Mouse (Mus musculus): Measurements from ENCODE around the gene Selenom. TPM values are rescaled to one million over a fixed set of nuclear protein-coding genes. Genes with fewer than 3 reads are reported as not detected.

Gene Selenom
- total and polyA plus RNA-seq, 3 experiments = not detected

DNA sequence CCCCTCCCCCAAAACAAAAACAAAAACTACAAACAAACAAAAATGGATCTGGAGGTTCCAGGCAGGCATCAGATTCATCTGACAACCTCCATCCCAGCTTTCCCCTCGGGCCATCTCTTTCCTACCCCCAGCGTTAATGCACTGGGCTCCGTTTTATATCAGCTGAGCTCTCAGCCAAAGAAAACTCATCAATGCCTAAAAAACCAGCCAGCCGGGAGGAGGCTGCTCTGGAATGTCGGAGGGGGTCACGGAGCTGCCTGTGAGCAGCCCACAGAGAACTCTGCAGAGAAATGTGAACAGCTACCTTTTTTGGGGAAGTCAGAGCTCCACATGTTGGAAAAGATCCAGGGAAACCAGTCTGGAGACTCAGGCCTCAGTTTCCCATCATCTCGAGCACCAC, 50.0 kb downstream of the Selenom start:
- Histone ChIP-seq H3K4me3 (ENCODE audit: low read depth, low read length) (no peak overlapping the region), H3K27me3 (ENCODE audit: insufficient read depth, low read length) (peaks cover 31% of the 10 kb centered on the region), H3K9me3 (replicated peaks) (no peaks in the 10 kb centered on the region), H3K4me1 (ENCODE audit: insufficient read depth, low read depth, low read length) (no peaks in the 10 kb centered on the region), H3K36me3 (replicated peaks) (no peaks in the 10 kb centered on the region)
- DNase-seq (ENCODE audit: low spot score) = no peak
- no peak for TF ChIP-seq CTCF (IDR thresholded peaks at IDR 0.05; ENCODE audit: low read depth, low read length)
- TF ChIP-seq TAL1 (conservative IDR thresholded peaks at IDR 0.05; ENCODE audit: low read depth, low read length) = no peak
- TF ChIP-seq GATA1 (IDR thresholded peaks at IDR 0.05; ENCODE audit: borderline replicate concordance, low read length) = no peak
- no peak for TF ChIP-seq POLR2AphosphoS5 (IDR thresholded peaks at IDR 0.05; ENCODE audit: insufficient replicate concordance, low read depth, low read length)
- TF ChIP-seq GATA2 (IDR thresholded peaks at IDR 0.05; ENCODE audit: borderline replicate concordance, low read depth, low read length) = no peak
- ATAC-seq (ENCODE audit: extremely low read depth, insufficient number of reproducible peaks, low FRiP score, poor library complexity, severe bottlenecking) = no peak

DNA sequence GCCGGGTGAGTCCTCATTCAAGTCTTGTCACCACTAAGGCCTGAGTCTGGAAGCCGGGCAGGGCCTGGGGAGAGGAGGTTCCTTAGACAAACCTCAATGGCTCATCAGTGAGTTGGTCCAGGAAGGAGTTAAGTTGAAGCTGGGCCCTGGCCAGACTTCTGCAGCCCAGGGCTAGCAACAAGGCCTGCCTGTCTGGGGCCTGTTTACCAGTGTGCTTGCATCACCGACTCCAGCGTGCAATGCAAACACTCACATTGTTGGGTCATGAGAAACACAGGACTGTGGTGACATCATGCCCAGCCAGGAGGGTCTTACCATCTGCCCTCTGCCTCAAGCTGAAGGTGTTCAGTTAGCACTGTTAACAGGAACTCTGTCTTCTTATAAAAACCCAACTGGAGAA, 51.5 kb downstream of the Selenom start:
- no peak for TF ChIP-seq GATA1 (IDR thresholded peaks at IDR 0.05; ENCODE audit: borderline replicate concordance, low read length)
- TF ChIP-seq GATA2 (IDR thresholded peaks at IDR 0.05; ENCODE audit: borderline replicate concordance, low read depth, low read length) = no peak
- TF ChIP-seq CTCF (IDR thresholded peaks at IDR 0.05; ENCODE audit: low read depth, low read length) = no peak
- no peak for TF ChIP-seq TAL1 (conservative IDR thresholded peaks at IDR 0.05; ENCODE audit: low read depth, low read length)
- no peak for TF ChIP-seq POLR2AphosphoS5 (IDR thresholded peaks at IDR 0.05; ENCODE audit: insufficient replicate concordance, low read depth, low read length)
- no peak for ATAC-seq (ENCODE audit: extremely low read depth, insufficient number of reproducible peaks, low FRiP score, poor library complexity, severe bottlenecking)
- no peak for DNase-seq (ENCODE audit: low spot score)
- Histone ChIP-seq H3K4me3 (ENCODE audit: low read depth, low read length) (no peak overlapping the region), H3K9me3 (replicated peaks) (no peaks in the 10 kb centered on the region), H3K27me3 (ENCODE audit: insufficient read depth, low read length) (peaks cover 29% of the 10 kb centered on the region), H3K4me1 (ENCODE audit: insufficient read depth, low read depth, low read length) (no peaks in the 10 kb centered on the region), H3K36me3 (replicated peaks) (no peaks in the 10 kb centered on the region)

Other genes with a start within 250 kb of the Selenom start
- gene Drg1, start 248.3 kb upstream of the Selenom start, total RNA-seq (2014; fragmentation: Nextera tagmentation) = 190 and 198 TPM in 2 replicates
- gene Drg1, start 248.3 kb upstream of the Selenom start, total RNA-seq (2017) = 282 and 303 TPM in 2 replicates
- gene Drg1, start 248.3 kb upstream of the Selenom start, polyA plus RNA-seq (2012) = 101 and 116 TPM in 2 replicates
- 71.9 and 89.1 TPM in 2 replicates for gene Patz1, start 225.8 kb upstream of the Selenom start, total RNA-seq (2014; fragmentation: Nextera tagmentation)
- gene Patz1, start 225.8 kb upstream of the Selenom start, total RNA-seq (2017) = 56.5 and 66.6 TPM in 2 replicates
- gene Patz1, start 225.8 kb upstream of the Selenom start, polyA plus RNA-seq (2012) = 86.1 and 112 TPM in 2 replicates
- 0.53 and 0.92 TPM in 2 replicates for gene Pik3ip1, start 184.3 kb upstream of the Selenom start, total RNA-seq (2014; fragmentation: Nextera tagmentation)
- gene Pik3ip1, start 184.3 kb upstream of the Selenom start, total RNA-seq (2017) = 2.2 and 2.4 TPM in 2 replicates
- gene Pik3ip1, start 184.3 kb upstream of the Selenom start, polyA plus RNA-seq (2012) = 4.8 and 5.4 TPM in 2 replicates
- gene Limk2, start 105.5 kb upstream of the Selenom start, total RNA-seq (2014; fragmentation: Nextera tagmentation) = 47.1 and 49.6 TPM in 2 replicates
- gene Limk2, start 105.5 kb upstream of the Selenom start, total RNA-seq (2017) = 33.0 and 38.9 TPM in 2 replicates
- 44.9 and 46.1 TPM in 2 replicates for gene Limk2, start 105.5 kb upstream of the Selenom start, polyA plus RNA-seq (2012)
- gene Rnf185, start 62.3 kb upstream of the Selenom start, total RNA-seq (2014; fragmentation: Nextera tagmentation) = 17.4 and 22.7 TPM in 2 replicates
- gene Rnf185, start 62.3 kb upstream of the Selenom start, total RNA-seq (2017) = 13.4 and 13.8 TPM in 2 replicates
- 2.1 and 2.7 TPM in 2 replicates for gene Rnf185, start 62.3 kb upstream of the Selenom start, polyA plus RNA-seq (2012)
- gene Pla2g3, start 26.4 kb upstream of the Selenom start, total RNA-seq (2014; fragmentation: Nextera tagmentation) = not detected in 2 replicates
- gene Pla2g3, start 26.4 kb upstream of the Selenom start, total RNA-seq (2017) = 0.11 TPM in 1 of 2 replicates, not detected in the other
- not detected in 2 replicates for gene Pla2g3, start 26.4 kb upstream of the Selenom start, polyA plus RNA-seq (2012)
- not detected in 2 replicates for gene Inpp5j, start 9.9 kb upstream of the Selenom start, total RNA-seq (2014; fragmentation: Nextera tagmentation)
- gene Inpp5j, start 9.9 kb upstream of the Selenom start, total RNA-seq (2017) = 0.05 and 0.06 TPM in 2 replicates
- gene Inpp5j, start 9.9 kb upstream of the Selenom start, polyA plus RNA-seq (2012) = not detected in 2 replicates
- gene Smtn, start 25.9 kb downstream of the Selenom start, total RNA-seq (2014; fragmentation: Nextera tagmentation) = not detected in 2 replicates
- 0.06 TPM in 1 of 2 replicates, not detected in the other for gene Smtn, start 25.9 kb downstream of the Selenom start, total RNA-seq (2017)
- gene Smtn, start 25.9 kb downstream of the Selenom start, polyA plus RNA-seq (2012) = 0.07 TPM in 1 of 2 replicates, not detected in the other
- gene Morc2a, start 134.5 kb downstream of the Selenom start, total RNA-seq (2014; fragmentation: Nextera tagmentation) = 18.5 and 24.0 TPM in 2 replicates
- gene Morc2a, start 134.5 kb downstream of the Selenom start, total RNA-seq (2017) = 13.3 and 13.8 TPM in 2 replicates
- gene Morc2a, start 134.5 kb downstream of the Selenom start, polyA plus RNA-seq (2012) = 2.7 and 3.1 TPM in 2 replicates